Mouse (Mus musculus) hematopoietic stem cell, adult 5-6 weeks (primary cell): ENCODE results near the gene Raver1. TPM values are rescaled to one million over a fixed set of nuclear protein-coding genes. Genes with fewer than 3 reads are reported as not detected.

Experiments
- ATAC-seq, 2 experiments: fragments of 125-278 bp in 1 of 2; replicated peaks in 1 of 2; 2 replicates each; pipeline ENCODE4 v1.8.0; 2016 to 2017; ENCODE audit warnings: inconsistent platforms in 2 of 2, mild to moderate bottlenecking in 2 of 2, moderate number of reproducible peaks in 2 of 2, low read depth in 1 of 2, moderate TSS enrichment in 1 of 2; ENCODE audit not compliant: low FRiP score in 2 of 2, poor library complexity in 2 of 2, severe bottlenecking in 2 of 2, insufficient read depth in 1 of 2, low TSS enrichment in 1 of 2
- total RNA-seq: library from RNA; stranded (forward); fragments of 172-1452, 232-1000 nt; gene quantifications from 2 replicates; pipeline ENCODE4 v1.2.3, GENCODE M21; 2017

Gene Raver1
- total RNA-seq, result 13.1 and 23.3 TPM in 2 replicates

GRCm38 (mm10) chr9:21091707-21092320 lies at the start of gene Raver1, which contains the start of gene Gm38431:
Gene Raver1, minus strand, starts transcription at chr9:21092008.
Gene Gm38431, minus strand, starts transcription at chr9:21091997.
- peak; percentile 98 for ATAC-seq

- no peak for ATAC-seq
Measured at GRCm38 (mm10) chr9:21138386-21138785, 46.6 kb upstream of the Raver1 start.

GRCm38 (mm10) chr9:21137229-21137628 lies 45.4 kb upstream of the Raver1 start:
- ATAC-seq, result peak in 1 of 2 experiments; percentile 44; a peak in 1 of 4 replicates

GRCm38 (mm10) chr9:21136401-21136800 lies 44.6 kb upstream of the Raver1 start:
- ATAC-seq, result peak in 1 of 2 experiments; percentile 10; a peak in 1 of 4 replicates

GRCm38 (mm10) chr9:21135941-21136381 lies 44.2 kb upstream of the Raver1 start:
- ATAC-seq, result no peak; a peak in 1 of 4 replicates

GRCm38 (mm10) chr9:21135329-21135890 lies 43.6 kb upstream of the Raver1 start:
- no peak for ATAC-seq

- ATAC-seq, result no peak
Measured at GRCm38 (mm10) chr9:21134595-21135328, 43.0 kb upstream of the Raver1 start.

- no peak for ATAC-seq
Measured at GRCm38 (mm10) chr9:21133064-21133707, 41.4 kb upstream of the Raver1 start.

- no peak for ATAC-seq
Measured at GRCm38 (mm10) chr9:21132102-21132775, 40.4 kb upstream of the Raver1 start.

GRCm38 (mm10) chr9:21131059-21131956 lies 39.5 kb upstream of the Raver1 start, which contains the start of gene Tyk2:
Gene Tyk2, minus strand, starts transcription at chr9:21131243.
- peak; percentile 94 for ATAC-seq

GRCm38 (mm10) chr9:21126259-21126627 lies 34.4 kb upstream of the Raver1 start:
- no peak for ATAC-seq

GRCm38 (mm10) chr9:21125502-21126258 lies 33.9 kb upstream of the Raver1 start:
- ATAC-seq, result peak; percentile 2 to 31; a peak in 1 of 4 replicates

GRCm38 (mm10) chr9:21124837-21125236 lies 33.0 kb upstream of the Raver1 start:
- no peak for ATAC-seq

GRCm38 (mm10) chr9:21121483-21121882 lies 29.7 kb upstream of the Raver1 start:
- ATAC-seq, result no peak

GRCm38 (mm10) chr9:21117073-21117472 lies 25.3 kb upstream of the Raver1 start:
- ATAC-seq, result no peak

- ATAC-seq, result no peak
Measured at GRCm38 (mm10) chr9:21115105-21115504, 23.3 kb upstream of the Raver1 start.
